Mouse (Mus musculus) bone marrow macrophage, adult 2 months (primary cell): Measurements from ENCODE around the gene Xpo1. TPM values are rescaled to one million over a fixed set of nuclear protein-coding genes. Genes with fewer than 3 reads are reported as not detected.

ENCODE experiments used
- H3K27ac ChIP-seq: 2 replicates; pipeline ENCODE4 v1.5.1; 2012; ENCODE audit warnings: low read depth, low read length; ENCODE audit not compliant: insufficient read depth
- H3K4me1 ChIP-seq: 2 replicates; pipeline ENCODE4 v1.6.1; 2012; ENCODE audit warnings: low read length; ENCODE audit not compliant: control insufficient read depth, insufficient read depth
- H3K4me3 ChIP-seq: 2 replicates; pipeline ENCODE4 v1.5.1; 2012; ENCODE audit warnings: mild to moderate bottlenecking, low read length, moderate library complexity; ENCODE audit not compliant: insufficient read depth
- CTCF ChIP-seq: IDR thresholded peaks from 2 replicates; pipeline ENCODE4 v1.5.1; 2012; ENCODE audit warnings: low read depth, mild to moderate bottlenecking, low read length, moderate library complexity
- POLR2A ChIP-seq: IDR thresholded peaks from 2 replicates; pipeline ENCODE4 v1.6.1; 2012; ENCODE audit warnings: mild to moderate bottlenecking, low read depth, low read length, borderline replicate concordance
- polyA plus RNA-seq: library from polyadenylated mRNA; stranded (reverse); fragments of >200 nt; gene quantifications from 2 replicates; pipeline ENCODE4 v1.2.4, GENCODE M21; 2012; ENCODE audit not compliant: missing spikeins, insufficient read depth, insufficient read length

Gene Xpo1
- polyA plus RNA-seq, 1 experiment = 70.5 TPM

DNA sequence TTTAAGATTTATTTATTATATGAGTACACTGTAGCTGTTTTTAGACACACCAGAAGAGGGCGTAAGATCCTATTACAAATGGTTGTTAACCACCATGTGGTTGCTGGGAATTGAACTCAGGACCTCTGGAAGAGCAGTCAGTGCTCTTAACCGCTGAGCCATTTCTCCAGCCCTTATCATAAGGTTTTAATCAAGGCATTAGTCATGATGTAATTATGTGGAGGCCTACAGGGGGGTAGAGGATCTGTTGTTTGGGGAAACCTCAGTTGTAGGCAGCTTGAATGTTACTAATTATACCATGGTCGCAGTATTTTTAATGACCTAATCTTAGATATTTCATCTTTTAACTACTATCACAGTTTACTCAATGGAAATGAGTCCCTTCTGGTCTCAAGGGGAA is 76.3 kb downstream of the Xpo1 start:
- Histone ChIP-seq H3K27ac (no peak overlapping the region), H3K4me1 (peaks cover 23% of the 10 kb centered on the region), H3K4me3 (no peak overlapping the region)
- TF ChIP-seq POLR2A = no peak
- no peak for TF ChIP-seq CTCF

DNA sequence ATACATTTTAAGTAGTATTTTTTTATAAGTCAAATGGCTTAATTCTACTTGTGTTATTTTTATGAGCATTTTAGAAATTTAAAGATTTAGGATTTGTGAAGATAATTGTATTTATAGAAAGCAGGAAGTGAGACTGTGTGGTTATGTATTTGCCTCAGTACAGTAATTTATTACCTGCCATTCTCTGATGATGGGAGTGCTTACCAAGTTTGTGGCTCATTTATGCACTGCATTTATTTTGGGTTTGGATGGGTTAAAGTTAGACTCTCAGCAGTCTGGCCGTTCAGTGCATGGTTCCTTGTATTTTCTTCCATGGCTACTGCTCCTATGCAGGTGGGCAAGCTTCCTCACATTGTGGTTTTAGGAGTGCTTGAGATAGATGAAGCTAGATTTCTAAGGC is 79.3 kb downstream of the Xpo1 start:
- TF ChIP-seq CTCF (no peak), POLR2A (no peak)
- no peak overlapping the region for H3K27ac ChIP-seq
- no peak overlapping the region for H3K4me3 ChIP-seq
- peaks cover 23% of the 10 kb centered on the region for H3K4me1 ChIP-seq

Other genes starting within 250 kb of the Xpo1 start
- 8.1 and 8.3 TPM in 2 replicates for gene Fam161a, start 248.5 kb upstream of the Xpo1 start, polyA plus RNA-seq
- 27.2 and 30.3 TPM in 2 replicates for gene Usp34, start 50.9 kb downstream of the Xpo1 start, polyA plus RNA-seq
- 34.7 and 34.9 TPM in 2 replicates for gene Ahsa2, start 242.0 kb downstream of the Xpo1 start, polyA plus RNA-seq